Mouse (Mus musculus): Measurements from ENCODE around the gene Aatf. TPM values are rescaled to one million over a fixed set of nuclear protein-coding genes. Genes with fewer than 3 reads are reported as not detected.

The Aatf gene
- total RNA-seq, 2 experiments from 2014 or later, result 12.8 to 13.1 TPM

DNA sequence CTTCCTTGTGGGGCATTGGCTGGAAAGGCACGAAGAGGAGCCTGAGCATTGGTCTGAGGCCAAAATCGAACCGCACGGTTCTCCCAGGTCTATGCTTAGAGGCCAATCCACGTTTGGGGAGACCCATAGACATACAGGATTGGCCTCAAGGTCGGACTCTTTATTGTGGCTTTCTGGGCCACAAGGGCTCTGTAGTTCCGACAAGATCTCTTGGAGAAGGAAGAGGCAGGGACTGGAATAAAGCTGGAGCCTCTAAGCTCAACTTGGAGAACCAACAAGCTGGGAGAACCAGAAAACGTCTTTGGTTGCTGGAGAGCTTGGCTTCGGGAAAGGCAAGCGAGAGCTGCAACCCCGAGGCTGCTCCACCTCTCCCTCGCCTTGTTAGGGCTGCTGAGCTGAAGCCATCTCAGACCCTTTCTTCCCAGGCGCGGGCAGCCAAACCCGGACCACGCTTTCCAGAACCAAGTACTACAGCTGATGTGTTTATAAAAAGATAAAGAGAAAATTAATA lies 10.1 kb upstream of the Aatf start:
- intact Hi-C loops (cut with DNase I), result loop anchor here (10.0 kb wide), 1 partner anchor 271 kb away; no protein-coding TSS in a partner anchor
- no peak for DNase-seq (ENCODE audit: low spot score)

DNA sequence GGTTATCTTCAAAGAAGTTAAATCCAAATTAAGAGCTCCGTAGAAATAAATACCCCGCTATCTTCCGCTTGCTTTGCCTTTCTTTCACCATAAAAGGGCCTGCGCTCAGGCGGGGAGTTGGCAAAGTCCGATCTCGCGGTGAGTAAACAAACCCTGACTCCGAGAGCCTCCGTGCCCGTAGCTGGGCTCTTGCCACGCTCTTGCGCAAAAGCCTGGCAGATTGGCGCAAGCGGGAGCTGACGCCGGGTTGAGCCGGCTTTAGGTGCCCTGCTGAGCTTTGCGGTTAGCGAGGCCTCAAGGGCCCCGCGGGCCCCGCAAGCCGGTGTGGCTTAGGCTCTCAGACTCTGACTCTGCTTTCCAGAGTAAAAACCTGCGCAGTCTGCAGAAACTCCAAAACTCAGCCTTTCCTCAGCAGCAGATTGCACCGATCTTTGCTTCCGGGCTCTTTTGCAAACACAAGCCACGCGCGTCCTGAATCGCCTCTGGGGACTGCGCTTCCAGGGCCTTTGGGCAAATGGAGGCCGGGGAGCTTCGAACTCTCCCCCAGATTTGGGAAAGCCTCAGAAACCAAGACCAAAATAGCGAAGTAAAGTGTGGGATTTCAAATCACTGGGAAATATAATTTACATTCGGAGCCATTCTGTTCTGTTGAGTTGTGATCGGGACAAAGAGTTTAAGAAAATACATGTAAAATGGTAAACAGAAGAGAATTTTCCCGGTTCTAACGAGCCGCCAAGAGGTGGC lies 9.4 kb upstream of the Aatf start:
- intact Hi-C loops (cut with DNase I), result loop anchor here (10.0 kb wide), 1 partner anchor 272 kb away; no protein-coding TSS in a partner anchor
- DNase-seq (ENCODE audit: low spot score), result peak; percentile 52

DNA sequence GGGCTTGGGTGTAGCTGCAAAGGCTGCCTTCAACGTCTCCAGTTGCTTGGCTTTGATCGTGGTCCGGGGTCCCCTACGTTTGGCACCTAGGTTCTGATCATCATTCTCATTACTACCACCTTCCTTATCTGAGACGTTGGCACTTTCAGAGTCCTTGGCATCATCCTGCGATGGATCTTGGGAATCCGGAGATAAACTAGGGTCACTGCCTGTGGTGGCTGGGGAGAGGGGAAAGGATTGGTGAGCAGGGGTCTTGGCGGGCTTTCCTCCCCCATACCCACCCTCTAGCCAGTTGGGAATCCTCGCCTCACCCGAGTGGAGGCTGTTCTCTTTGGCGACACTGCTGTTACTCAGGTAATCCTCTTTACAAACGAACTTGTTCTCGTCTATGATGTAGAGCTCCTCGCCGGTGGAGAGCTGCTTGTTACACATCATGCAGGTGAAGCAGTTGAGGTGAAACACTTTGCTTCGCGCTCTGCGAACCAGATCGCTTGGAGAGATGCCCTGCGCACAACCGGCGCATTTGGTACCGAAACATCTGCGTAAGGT lies 8.5 kb upstream of the Aatf start:
- no peak for DNase-seq (ENCODE audit: low spot score)
- intact Hi-C loops (cut with DNase I), result loop anchor here (10.0 kb wide), 1 partner anchor 273 kb away; no protein-coding TSS in a partner anchor

DNA sequence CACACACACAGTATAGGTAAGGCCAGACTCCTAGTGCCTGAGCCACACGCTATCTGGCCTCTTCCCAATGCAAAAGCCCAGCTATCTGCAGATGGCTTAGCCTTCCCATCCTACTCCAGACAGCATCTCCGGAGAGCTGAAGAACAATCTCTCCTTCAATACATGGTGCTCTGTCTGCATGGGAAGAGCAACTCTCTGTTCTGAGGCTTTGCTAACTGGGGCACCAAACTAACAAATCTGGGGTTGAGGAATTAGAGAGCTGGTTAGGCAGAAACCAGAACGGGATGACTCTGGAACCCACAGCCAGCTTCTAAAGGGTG lies 7.7 kb upstream of the Aatf start:
- DNase-seq (ENCODE audit: low spot score), result no peak
- intact Hi-C loops (cut with DNase I), result loop anchor here (10.0 kb wide), 1 partner anchor 274 kb away; no protein-coding TSS in a partner anchor

DNA sequence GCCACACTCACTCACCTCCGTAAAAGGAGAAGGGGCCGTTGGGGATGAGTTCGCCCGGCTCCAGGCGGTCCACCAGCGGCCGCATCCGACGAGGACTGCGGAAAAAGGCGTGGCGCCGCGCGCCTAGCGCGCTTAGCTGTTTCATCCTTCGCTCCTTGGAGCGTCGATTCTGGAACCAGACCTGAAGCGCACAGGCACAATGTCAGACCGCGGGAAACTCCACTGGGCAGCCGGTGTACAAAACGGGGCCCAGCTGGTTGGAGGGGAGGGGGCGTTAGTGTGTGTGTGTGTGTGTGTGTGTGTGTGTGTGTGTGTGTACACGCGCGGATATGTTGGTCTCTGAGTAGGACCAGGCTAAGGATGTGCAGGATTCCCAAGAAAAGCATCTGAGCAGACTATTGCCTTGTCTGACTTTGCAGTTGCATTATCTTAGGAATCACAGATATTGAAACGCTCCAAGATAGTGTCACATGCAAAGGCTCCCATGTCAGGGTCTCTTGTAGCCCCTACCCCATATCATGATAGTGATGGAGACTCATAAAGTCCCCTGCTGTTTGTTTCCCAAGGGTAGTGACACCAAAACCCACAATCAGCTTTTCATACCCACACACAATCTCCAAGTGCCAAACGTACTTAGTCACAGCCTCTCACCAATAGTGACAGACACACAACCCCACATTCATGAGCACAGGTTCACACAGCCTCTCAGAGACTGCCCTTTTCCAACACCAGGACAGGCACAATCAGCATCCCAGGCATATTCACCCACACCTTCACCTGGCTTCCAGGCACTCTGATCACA lies 7.1 kb upstream of the Aatf start:
- intact Hi-C loops (cut with DNase I), result loop anchor here (10.0 kb wide), 1 partner anchor 274 kb away; no protein-coding TSS in a partner anchor
- DNase-seq (ENCODE audit: low spot score), result no peak

DNA sequence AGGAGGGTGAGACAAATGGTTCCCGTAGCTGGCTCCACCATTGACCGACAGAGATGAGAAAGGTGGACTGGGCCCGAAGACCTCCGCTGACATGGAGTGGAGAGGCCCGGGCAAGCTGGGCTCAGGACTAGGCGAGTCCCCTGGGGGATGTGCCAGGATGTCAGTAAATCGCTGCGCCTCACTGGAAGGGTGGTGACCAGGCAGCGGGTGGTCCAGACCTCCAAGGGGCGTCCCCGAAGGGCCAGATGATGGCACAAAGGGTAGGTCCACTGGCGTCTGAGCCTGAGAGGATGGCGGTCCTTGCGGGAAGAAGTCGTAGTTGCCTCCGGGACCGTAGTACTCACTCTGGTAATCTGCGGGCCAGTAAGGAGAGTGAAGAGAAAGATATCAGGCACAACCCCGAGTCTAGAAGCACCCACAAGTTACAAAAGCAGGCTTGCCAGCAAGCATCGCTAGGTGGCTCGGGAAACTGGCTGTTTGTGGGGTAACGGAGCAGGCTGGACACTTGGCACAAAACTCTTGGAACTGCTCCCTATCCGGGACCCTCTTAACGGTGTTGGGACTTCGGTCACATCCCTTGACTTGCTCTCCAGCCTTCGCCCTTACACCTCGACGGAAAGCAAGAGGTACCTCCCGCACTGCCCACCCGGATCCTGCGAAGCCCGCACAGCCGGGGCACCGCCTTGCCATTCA lies 6.4 kb upstream of the Aatf start:
- intact Hi-C loops (cut with DNase I), result loop anchor here (10.0 kb wide), 1 partner anchor 275 kb away; no protein-coding TSS in a partner anchor
- no peak for DNase-seq (ENCODE audit: low spot score)

DNA sequence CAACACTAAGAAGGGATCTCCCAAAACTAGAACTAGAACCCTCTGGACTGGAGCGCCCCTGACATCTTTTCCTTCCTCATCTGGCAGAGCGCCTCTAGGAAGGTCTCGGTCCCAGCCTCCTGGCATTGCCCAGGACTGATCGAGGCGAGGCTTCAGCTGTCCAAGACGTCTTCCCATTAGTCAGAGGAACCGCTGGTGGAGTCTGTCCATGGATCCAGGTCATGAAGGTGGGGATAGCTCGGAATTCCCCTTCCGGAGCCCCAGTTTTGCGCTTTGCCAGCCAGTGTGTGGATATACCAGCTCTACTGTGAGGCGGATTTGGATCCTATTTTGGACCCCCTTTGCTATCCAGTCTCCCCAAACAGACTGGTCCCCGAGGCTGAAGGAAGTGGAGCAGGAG lies 5.7 kb upstream of the Aatf start:
- intact Hi-C loops (cut with DNase I), result no loop called here
- DNase-seq (ENCODE audit: low spot score), result no peak

DNA sequence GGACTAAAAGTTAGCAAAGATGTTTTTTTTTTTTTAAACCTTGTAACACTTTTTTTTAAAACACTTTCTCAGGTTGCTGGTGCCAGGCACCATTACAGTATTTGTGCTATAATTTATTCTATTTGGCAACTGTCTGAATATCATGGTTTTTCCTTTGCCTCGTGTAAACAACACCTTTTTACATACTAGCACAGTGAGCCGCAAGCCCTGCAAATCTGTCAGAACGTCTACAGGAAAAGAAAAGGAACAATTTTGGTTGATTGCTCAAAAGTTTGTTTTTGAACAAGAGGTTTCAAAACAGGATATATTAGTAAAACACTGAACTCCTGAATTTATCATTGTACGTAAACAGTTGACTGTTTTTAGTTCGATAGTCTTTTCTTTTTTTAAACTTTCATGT lies 4.9 kb upstream of the Aatf start:
- no peak for DNase-seq (ENCODE audit: low spot score)
- intact Hi-C loops (cut with DNase I), result no loop called here

DNA sequence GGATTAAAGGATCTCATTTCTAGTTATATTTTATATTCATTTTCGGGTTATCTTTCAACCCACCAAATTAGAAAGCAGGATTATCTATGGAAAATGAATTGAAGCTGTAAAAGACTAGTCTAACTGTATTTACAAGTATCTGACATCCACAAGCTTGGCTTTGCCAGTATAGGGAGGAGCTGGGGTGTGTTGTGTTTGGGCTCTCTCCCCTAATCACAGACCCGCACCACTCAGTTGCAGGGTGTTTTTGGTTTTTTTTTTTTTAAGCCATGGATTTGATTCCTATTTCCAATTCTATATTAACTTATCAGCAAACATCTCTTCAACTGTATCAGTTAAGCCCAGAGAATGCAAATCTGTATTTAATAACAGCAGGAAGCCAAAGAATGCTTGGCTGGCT lies 4.1 kb upstream of the Aatf start:
- intact Hi-C loops (cut with DNase I), result no loop called here
- no peak for DNase-seq (ENCODE audit: low spot score)

DNA sequence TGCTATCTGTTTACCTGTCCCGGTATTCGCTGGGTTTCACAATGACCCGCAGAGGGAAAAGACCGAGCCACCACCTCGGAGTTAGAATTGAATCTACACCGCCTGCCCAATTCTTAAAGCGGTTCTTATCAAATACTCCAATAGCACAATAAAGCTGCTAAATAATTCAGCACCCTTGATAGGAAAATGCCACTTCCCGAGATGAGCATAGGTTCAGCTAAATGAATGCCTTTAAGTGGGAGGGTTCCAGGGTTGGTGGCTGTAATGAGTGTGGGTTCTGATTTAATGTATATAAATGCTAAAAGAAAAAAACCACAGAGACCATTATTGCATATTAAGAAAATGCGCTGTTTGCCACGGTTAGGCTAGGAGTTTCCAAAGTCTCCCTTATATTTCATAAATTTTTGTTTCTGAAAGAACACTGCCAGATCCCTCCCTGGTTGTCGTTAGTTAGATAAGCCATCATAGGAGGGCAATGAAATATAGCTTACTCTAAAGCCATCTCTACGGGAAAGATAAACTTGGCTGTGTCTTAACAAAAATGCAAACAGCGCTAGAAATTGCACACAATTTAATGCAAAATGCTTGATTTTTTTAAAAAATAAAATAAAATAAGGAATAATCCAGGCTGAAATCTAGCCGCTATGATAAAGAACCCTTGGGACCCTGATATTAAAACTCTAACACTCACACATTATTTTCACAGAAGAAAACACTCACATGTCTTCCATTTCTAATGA lies 3.3 kb upstream of the Aatf start:
- no peak for DNase-seq (ENCODE audit: low spot score)
- intact Hi-C loops (cut with DNase I), result no loop called here

DNA sequence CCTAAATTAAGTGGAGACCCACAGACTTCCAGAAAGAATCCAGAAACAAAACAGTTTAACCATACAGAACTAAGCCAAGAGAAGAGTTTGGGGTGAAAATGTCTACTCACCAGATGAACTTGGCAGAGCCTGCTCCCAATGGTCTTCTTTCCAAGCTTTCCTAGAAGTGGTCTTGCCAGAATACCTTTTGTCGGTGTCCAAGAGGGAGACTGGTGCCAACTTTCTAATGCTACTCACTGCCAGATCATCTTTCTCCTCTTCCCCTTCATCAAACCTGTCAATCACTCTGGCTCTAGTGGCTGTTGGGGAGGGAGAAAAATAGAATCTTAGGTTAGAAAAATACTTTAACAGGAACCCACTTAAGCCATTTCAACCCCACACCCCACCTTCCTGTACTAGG lies 1.3 kb downstream of the Aatf start:
- DNase-seq (ENCODE audit: low spot score), result no peak
- intact Hi-C loops (cut with DNase I), result loop anchor here (5.0 kb wide), 2 partner anchors 305 to 445 kb away; partner anchors contain the start of genes Dusp14 and Mrm1

DNA sequence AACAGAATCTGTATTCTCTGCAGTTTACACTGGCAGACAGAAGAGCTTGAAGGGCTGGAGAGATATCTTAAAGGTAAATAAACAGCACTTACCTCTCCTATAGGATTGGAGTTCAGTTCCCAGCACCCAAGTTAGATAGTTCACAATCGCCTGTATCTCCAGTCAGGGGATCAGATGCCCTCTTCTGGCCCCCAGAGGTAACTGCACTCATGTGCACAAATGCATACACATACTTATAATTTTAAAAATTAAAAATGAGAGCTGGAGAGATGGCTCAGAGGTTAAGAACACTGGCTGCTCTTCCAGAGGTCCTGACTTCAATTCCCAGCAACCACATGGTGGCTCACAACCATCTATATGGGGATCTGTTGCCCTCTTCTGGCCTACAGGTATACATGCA lies 9.0 kb downstream of the Aatf start:
- intact Hi-C loops (cut with DNase I), result no loop called here
- no peak for DNase-seq (ENCODE audit: low spot score)

DNA sequence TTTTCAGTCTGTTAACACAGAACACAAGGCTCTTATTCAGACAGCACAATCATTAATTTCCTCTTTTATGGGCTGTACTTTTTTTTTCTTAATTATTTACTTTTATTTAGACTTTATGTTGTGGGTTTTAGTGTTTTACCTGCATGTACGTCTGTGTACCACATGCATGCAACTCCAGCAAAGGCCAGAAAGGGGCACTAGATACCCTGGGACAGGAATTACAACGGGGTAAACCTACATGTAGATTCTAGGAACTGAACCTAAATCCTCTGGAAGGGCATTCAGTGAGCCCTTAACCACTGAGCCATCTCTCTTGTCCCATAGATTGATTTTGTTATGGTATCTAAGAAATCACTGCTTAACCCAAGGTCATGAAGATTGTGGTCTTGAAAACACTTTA lies 15.4 kb downstream of the Aatf start:
- intact Hi-C loops (cut with DNase I), result no loop called here
- DNase-seq (ENCODE audit: low spot score), result no peak

DNA sequence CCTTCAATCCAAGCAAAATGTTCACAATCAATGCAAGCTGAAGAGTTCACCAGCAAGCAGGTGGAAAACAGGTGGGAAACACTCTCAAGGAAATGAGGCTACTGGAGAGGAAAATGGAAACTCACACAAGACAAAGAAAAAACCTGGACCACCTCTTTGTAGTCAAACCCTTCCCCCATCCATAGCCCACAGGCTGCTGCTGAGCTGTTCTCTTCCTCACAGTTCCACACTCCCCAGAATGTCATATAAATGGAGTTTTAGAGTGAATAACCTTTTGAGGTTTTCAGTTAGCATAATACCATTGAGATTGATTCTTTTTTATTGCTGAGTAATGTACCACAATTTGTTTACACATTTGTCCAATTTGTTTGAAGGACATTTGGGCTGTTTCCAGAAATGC lies 16.4 kb downstream of the Aatf start:
- intact Hi-C loops (cut with DNase I), result no loop called here
- no peak for DNase-seq (ENCODE audit: low spot score)

DNA sequence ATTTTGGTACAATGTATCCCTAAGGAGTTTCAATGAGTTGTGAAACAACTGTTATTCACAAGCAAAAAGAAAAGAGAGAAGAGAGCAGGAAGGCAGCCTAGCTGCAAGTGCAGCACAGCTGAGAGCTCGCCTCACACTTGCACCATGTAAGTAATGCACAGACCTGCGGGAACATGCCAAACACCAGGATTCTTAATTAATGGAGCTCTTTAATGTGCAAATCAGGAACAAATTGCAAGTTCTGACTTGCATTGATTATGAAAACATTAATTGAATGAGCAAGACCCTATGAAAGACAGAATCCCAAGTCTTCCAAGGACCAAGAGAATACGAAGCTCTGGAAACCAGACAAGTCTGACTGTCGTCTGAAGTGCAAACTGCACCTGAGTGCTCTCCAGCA lies 17.5 kb downstream of the Aatf start:
- intact Hi-C loops (cut with DNase I), result no loop called here
- DNase-seq (ENCODE audit: low spot score), result no peak

DNA sequence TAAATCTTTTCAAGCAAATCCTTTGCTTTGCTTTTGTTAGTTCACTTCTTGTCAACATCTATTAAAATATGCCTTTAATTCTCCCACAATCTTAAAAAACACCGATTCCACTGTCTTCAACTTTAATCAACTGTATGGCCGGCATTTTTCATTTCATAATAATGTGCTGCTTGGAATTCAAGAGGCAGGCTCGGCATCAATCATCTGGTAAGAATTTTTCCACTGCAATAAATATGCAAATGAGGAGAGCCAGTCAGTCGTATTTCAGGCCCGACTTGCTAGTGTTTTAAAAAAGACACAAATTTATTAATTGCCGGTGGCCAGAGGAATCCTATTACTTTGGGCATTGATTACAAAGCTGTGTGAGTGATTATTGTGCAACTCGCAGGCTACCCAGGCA lies 31.7 kb downstream of the Aatf start:
- intact Hi-C loops (cut with DNase I), result no loop called here
- no peak for DNase-seq (ENCODE audit: low spot score)

DNA sequence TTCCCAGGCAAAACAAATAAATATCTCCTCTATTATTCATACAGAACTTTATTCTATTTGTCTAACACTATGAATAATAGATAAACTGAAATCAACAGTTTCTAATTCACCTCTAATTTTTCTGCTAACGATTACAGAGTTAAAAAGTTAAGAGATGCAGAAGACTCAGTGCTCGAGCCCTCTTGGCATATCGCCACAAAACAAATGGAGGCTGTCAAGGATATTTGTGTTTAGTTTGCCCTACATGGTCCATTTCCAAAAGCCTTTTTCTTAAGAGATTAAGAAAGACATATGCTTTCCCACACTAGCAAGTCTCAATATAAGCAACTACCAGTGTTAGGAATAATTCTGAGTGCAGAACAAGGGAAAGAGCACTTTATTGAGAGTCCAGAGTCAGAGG lies 32.9 kb downstream of the Aatf start:
- no peak for DNase-seq (ENCODE audit: low spot score)
- intact Hi-C loops (cut with DNase I), result no loop called here

DNA sequence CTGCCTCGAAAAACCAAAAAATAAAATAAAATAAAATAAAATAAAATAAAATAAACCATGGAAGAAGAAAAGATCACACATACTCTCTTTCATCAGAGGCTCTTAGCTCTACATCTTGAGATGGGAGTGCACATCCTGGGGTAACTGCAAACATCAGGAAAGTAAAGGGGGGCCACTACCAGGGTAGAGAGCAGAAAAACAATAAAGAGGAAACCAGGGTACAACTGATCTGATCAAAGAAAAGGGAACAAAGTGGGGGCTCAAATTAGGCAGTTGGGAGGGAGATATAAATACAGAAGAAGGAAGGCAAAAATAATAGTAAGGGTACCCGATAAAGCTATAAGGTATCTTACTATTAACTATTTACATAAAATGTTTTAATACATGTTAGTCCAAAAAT lies 36.7 kb downstream of the Aatf start:
- no peak for DNase-seq (ENCODE audit: low spot score)
- intact Hi-C loops (cut with DNase I), result no loop called here

DNA sequence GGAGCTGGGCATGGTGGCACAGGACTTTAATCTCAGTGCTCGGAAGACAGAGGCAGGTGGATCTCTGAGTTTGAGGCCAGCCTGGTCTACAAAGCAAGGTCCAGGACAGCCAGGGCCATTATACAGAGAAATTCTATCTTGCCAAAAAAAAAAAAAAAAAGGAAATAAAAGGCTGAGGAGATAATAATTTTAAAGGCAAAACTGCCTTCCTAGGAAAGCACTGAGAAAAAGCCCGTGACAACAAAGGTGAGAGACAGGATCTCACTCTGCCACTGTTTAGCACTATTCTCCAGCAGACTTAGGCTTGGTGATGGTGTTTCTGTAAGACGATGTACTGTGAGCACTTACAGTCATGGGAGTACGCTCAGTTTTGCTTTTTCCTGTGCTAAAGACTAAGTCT lies 37.3 kb downstream of the Aatf start:
- no peak for DNase-seq (ENCODE audit: low spot score)
- intact Hi-C loops (cut with DNase I), result no loop called here

Measured in heart, postnatal 25 days (tissue).